Mouse (Mus musculus) G1E (cell line): ENCODE data around the gene Mcrip1. TPM values are rescaled to one million over a fixed set of nuclear protein-coding genes. Genes with fewer than 3 reads are reported as not detected.

Source experiments
- ATAC-seq: 2 replicates; pipeline ENCODE4 v1.8.0; 2016; ENCODE audit warnings: mild to moderate bottlenecking; ENCODE audit not compliant: insufficient number of reproducible peaks, poor library complexity, low FRiP score, severe bottlenecking; ENCODE audit errors: extremely low read depth
- DNase-seq: peaks from one replicate; pipeline ENCODE4 v3.0.0; 2012; ENCODE audit warnings: low spot score
- H3K27me3 ChIP-seq: 2 replicates; pipeline ENCODE4 v1.6.1; 2012; ENCODE audit warnings: mild to moderate bottlenecking, low read length, inconsistent platforms; ENCODE audit not compliant: insufficient read depth
- H3K36me3 ChIP-seq: replicated peaks from 2 replicates; pipeline ENCODE3; 2012; ENCODE audit warnings: mild to moderate bottlenecking, inconsistent platforms
- H3K4me1 ChIP-seq: 2 replicates; pipeline ENCODE4 v1.6.1; 2012; ENCODE audit warnings: low read depth, low read length, inconsistent platforms, mixed read lengths; ENCODE audit not compliant: insufficient read depth
- H3K4me3 ChIP-seq: 2 replicates; pipeline ENCODE4 v1.5.1; 2012; ENCODE audit warnings: low read depth, mild to moderate bottlenecking, inconsistent platforms, low read length, moderate library complexity, mixed read lengths
- H3K9me3 ChIP-seq: replicated peaks from 2 replicates; pipeline ENCODE4 v1.6.1; 2012; ENCODE audit warnings: inconsistent platforms
- CTCF ChIP-seq: IDR thresholded peaks from 2 replicates; pipeline ENCODE4 v1.5.1; 2012; ENCODE audit warnings: low read depth, low read length, inconsistent platforms, mixed read lengths
- GATA1 ChIP-seq: IDR thresholded peaks from 2 replicates; pipeline ENCODE4 v1.6.1; 2012; ENCODE audit warnings: borderline replicate concordance, low read length, inconsistent platforms, mixed read lengths
- GATA2 ChIP-seq: IDR thresholded peaks from 2 replicates; pipeline ENCODE4 v1.6.1; 2012; ENCODE audit warnings: low read depth, low read length, inconsistent platforms, borderline replicate concordance
- POLR2AphosphoS5 ChIP-seq: IDR thresholded peaks from 2 replicates; pipeline ENCODE4 v1.6.1; 2012; ENCODE audit warnings: low read depth, low read length, inconsistent platforms; ENCODE audit not compliant: insufficient replicate concordance
- TAL1 ChIP-seq: conservative IDR thresholded peaks from 2 replicates; pipeline ENCODE4 v1.6.1; 2012; ENCODE audit warnings: low read depth, low read length, inconsistent platforms, mixed read lengths
- polyA plus RNA-seq: library from polyadenylated mRNA; stranded (reverse); fragments of >175 nt; gene quantifications from 2 replicates; pipeline ENCODE4 v1.2.3, GENCODE M21; 2012
- total RNA-seq, 2 experiments: library from RNA; stranded (forward) in 1 of 2; stranded (reverse) in 1 of 2; fragments of 200-1000 nt in 1 of 2; fragments of >200 nt in 1 of 2; fragmentation: Nextera tagmentation in 1 of 2; gene quantifications; 2 replicates each; pipeline ENCODE4 v1.2.3; 2014 to 2017

Gene Mcrip1
- total and polyA plus RNA-seq, 3 experiments: 19.2 to 176 (median 64.3) TPM

DNA sequence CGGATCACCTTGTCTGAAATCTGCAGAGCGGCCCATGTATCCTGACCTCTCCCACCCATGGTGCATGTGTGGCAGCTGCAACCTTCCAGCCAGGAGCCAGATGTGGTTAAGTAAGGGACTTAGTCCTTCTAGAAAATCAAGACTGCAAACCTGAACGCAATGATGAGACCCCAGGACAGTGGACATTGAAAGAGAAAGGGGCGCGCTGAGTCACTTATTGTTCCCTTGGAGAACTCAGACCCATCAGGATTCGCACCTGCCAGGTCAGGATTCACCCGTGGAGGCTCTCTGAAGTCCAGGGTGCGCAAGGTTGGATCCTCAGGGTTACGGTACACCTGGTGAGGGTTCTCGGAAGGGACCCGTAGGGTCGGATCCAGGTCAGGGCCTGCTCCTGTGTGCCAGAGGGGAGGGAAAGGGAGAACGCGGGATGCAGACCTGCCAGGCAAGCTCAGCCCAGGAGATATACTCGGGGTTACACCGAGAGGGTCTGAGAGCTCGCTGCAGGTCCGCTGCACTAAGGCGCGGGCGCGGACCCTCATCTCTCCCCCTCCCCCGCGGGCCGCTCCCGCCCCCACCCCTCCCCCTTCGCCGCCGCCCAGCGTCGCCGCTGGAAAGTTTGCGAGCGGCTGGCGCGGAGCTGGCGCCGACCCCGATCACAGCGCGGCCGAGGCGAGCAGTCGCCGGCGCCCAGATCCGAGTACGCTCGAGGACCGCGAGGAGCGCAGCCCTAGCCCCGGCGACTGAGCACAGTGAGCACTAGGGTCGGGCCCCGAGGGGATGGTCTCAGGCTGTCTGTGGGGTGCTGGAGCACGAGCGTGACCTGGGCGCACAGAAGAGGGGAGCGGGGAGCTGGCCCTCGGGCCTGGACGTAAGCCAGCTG is 19.2 kb downstream of the Mcrip1 start, which contains the start of gene Gcgr:
TSS of gene Gcgr (plus strand) at position 615 of the 880 bp plus-strand sequence.
- Histone ChIP-seq H3K4me3 (no peak within 1 kb of the TSS), H3K36me3 (no peaks in the 10 kb centered on the region), H3K27me3 (peaks cover 69% of the 10 kb centered on the region), H3K9me3 (peaks cover 14% of the 10 kb centered on the region), H3K4me1 (peaks cover 30% of the 10 kb centered on the region)
- ATAC-seq: no peak
- no peak for DNase-seq
- no peak for TF ChIP-seq GATA1
- no peak for TF ChIP-seq POLR2AphosphoS5
- TF ChIP-seq CTCF: no peak
- TF ChIP-seq TAL1: no peak
- no peak for TF ChIP-seq GATA2

DNA sequence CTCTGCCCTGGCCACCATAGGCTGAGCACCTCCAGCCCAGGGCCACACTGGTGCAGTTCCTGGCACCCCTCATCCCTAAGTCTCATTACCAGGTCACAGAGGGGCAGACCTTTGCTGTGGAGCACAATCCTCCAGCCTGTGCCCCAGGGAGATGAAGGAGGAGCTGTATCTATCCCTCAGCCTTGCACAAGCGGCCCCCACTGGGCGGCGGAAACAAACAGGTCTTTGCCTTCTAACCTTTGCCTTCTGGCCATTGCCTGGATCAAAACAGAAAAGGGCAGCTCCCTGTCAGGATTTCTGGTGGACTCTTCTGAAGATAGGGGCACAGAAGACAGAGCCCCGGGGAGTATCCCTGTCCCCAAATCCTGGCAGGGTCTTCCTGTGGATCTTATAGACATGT is 20.6 kb downstream of the Mcrip1 start:
- DNase-seq (no peak), ATAC-seq (no peak)
- TF ChIP-seq GATA2: no peak
- no peak for TF ChIP-seq GATA1
- no peak for TF ChIP-seq POLR2AphosphoS5
- TF ChIP-seq CTCF: no peak
- TF ChIP-seq TAL1: no peak
- Histone ChIP-seq H3K4me3 (no peak overlapping the region), H3K9me3 (peaks cover 14% of the 10 kb centered on the region), H3K4me1 (peaks cover 26% of the 10 kb centered on the region), H3K36me3 (no peaks in the 10 kb centered on the region), H3K27me3 (peaks cover 58% of the 10 kb centered on the region)

DNA sequence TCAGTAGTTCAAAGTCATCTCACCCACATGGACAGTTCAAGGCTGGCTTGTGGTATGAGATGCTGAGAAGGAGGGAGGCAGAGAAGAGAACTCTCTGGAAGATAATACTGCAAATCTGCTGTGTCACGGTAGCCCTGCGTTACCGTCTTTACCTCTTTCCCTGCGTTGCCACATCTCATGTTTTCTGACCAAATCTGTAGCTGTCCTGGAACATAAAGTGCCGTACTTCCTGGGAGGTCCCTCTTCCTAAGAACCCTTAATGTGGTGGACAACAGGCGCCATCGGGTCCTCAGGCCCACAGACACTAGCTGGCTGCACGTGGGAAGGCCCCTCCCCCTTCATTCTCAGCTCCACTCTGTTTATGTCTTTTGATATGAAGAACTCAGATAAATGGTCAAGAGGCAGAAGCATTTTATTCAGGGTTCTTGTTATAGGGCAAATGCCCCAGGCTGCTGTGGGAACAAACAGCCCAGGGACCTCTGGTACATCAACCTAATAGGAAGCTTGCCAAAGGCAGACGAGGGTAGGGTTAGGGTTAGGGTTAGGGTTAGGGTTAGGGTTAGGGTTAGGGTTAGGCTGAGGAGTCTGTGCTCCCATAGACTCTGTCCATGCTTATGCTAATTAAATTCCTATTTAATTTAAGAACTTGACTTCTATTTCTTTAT is 21.7 kb downstream of the Mcrip1 start:
- TF ChIP-seq GATA1: no peak
- TF ChIP-seq POLR2AphosphoS5: no peak
- TF ChIP-seq GATA2: no peak
- no peak for TF ChIP-seq TAL1
- TF ChIP-seq CTCF: no peak
- H3K4me3 ChIP-seq: no peak overlapping the region; the same call in 1 of the 2 replicates
- peaks cover 14% of the 10 kb centered on the region for H3K9me3 ChIP-seq
- H3K36me3 ChIP-seq: no peaks in the 10 kb centered on the region
- DNase-seq (no peak), ATAC-seq (no peak)
- peaks cover 26% of the 10 kb centered on the region for H3K4me1 ChIP-seq
- H3K27me3 ChIP-seq: peaks cover 59% of the 10 kb centered on the region

DNA sequence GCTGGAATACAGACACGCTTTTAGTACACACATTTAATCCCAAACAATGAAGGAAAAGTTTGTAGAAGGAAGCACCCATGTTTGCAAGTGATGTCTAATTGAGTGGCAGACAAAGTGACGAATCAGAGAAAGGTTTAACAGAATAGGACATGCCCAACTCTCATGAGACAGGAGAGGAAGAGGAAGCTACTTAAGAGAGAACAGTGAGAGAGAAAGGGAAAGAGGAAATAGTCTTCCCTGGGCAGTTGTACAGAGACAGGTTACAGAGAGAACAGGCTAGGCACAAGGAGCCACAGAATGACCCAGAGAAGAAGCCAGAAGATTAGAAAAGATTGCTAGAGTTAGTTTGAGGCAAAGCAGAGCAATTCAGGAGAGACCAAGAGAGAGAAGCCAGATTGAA is 23.6 kb downstream of the Mcrip1 start:
- H3K36me3 ChIP-seq: no peaks in the 10 kb centered on the region
- peaks cover 11% of the 10 kb centered on the region for H3K9me3 ChIP-seq
- H3K27me3 ChIP-seq: peaks cover 52% of the 10 kb centered on the region
- no peak for DNase-seq
- H3K4me1 ChIP-seq: peaks cover 27% of the 10 kb centered on the region
- no peak for TF ChIP-seq GATA2
- no peak for TF ChIP-seq POLR2AphosphoS5
- no peak for TF ChIP-seq GATA1
- TF ChIP-seq CTCF: no peak
- no peak for TF ChIP-seq TAL1
- H3K4me3 ChIP-seq: no peak overlapping the region
- peak; percentile 60 for ATAC-seq

DNA sequence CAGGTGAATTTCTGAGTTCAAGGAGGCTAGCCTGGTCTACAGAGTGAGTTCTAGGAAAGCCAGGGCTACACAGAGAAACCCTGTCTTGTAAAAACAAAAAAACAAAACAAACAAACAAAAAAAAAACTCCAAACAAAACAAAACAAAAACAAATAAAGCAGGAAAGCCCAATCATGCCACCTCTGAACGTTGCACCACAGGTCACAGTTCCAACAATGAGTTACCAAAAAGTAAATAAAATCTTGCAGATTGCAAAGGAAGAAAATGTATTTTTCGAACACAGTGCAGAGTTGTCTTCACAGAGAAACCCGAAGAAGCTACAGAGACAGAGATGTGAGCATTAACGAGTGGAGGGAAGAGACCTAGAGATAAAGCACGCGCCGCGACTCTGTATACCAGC is 26.9 kb downstream of the Mcrip1 start:
- peaks cover 35% of the 10 kb centered on the region for H3K4me1 ChIP-seq
- no peak for DNase-seq
- H3K9me3 ChIP-seq: no peaks in the 10 kb centered on the region

DNA sequence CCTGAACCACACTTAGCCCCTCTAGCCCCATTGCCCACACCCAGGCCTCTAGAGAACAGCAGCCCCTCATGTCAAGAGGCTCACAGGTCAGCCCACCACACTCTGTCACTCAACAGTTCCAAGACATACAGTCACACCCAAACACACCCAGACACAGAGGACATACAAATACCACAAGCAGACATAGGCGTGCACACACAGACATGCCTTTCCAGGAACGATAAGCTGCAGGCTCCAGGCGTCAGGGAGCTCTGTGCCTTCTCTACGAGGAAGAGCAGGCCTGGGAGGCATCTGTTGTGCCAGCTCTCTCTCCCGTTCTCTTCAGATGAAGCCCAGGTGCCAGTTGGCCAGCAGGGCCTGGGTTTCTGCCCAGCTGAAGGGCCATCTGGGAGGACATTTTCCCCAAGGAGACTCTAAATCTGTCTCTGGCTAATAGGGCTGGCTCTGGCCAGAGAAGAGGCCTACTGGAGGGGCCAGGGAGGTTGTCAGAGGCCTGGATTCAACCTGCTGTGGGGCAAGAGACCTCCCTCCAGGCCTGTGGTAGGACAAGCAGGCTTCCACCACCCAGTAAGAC is 28.5 kb downstream of the Mcrip1 start:
- H3K4me3 ChIP-seq: no peak overlapping the region
- ATAC-seq (no peak), DNase-seq (no peak)
- H3K36me3 ChIP-seq: no peaks in the 10 kb centered on the region
- TF ChIP-seq CTCF: no peak
- TF ChIP-seq POLR2AphosphoS5: no peak
- TF ChIP-seq GATA1: no peak
- TF ChIP-seq GATA2: no peak
- TF ChIP-seq TAL1: no peak
- peaks cover 25% of the 10 kb centered on the region for H3K4me1 ChIP-seq
- peaks cover 42% of the 10 kb centered on the region for H3K27me3 ChIP-seq
- no peaks in the 10 kb centered on the region for H3K9me3 ChIP-seq

More for the DNA sequence above, 26.9 kb downstream of the Mcrip1 start:
- H3K4me3 ChIP-seq: no peak overlapping the region
- no peak for ATAC-seq
- no peaks in the 10 kb centered on the region for H3K36me3 ChIP-seq
- TF ChIP-seq GATA2 (no peak), CTCF (no peak), TAL1 (no peak), GATA1 (no peak), POLR2AphosphoS5 (no peak)
- peaks cover 40% of the 10 kb centered on the region for H3K27me3 ChIP-seq
